Mouse (Mus musculus) embryonic fibroblast, embryonic 13.5 days (primary cell): ENCODE measurements at regions not wholly inside any gene's neighbourhood (a gene's known extent, or its start where the extent isn't known, plus 50 kb on each side); places are given as distances from the start of the nearest gene placed in this dataset.

ENCODE experiments used
- CTCF ChIP-seq: IDR thresholded peaks from 2 replicates; pipeline ENCODE4 v1.5.1; 2011; ENCODE audit warnings: mild to moderate bottlenecking, control low read depth, low read length, moderate library complexity, borderline replicate concordance; ENCODE audit not compliant: insufficient read depth
- POLR2A ChIP-seq: IDR thresholded peaks from 2 replicates; pipeline ENCODE4 v1.6.1; 2011; ENCODE audit warnings: low read depth, mild to moderate bottlenecking, control low read depth, low read length, moderate library complexity

- TF ChIP-seq CTCF, result no peak
- TF ChIP-seq POLR2A, result no peak
Measured at GRCm38 (mm10) chr16:9085133-9085532, 255.2 kb downstream of the 1810013L24Rik start.
